Mouse (Mus musculus) CH12.LX (cell line): ENCODE results near the gene Bloc1s1. TPM values are rescaled to one million over a fixed set of nuclear protein-coding genes. Genes with fewer than 3 reads are reported as not detected.

ENCODE experiments used
- DNase-seq: peaks from one replicate; pipeline ENCODE4 v3.0.0-alpha.2; 2013; ENCODE audit errors: extremely low read depth
- H3K27ac ChIP-seq: 2 replicates; pipeline ENCODE4 v1.5.1; 2012; ENCODE audit warnings: low read depth, mild to moderate bottlenecking, control low read depth, moderate library complexity; ENCODE audit not compliant: insufficient read depth
- H3K27me3 ChIP-seq: replicated peaks from 2 replicates; pipeline ENCODE3; 2012; ENCODE audit warnings: inconsistent platforms
- H3K36me3 ChIP-seq, 2 experiments: replicated peaks in 1 of 2; 2 replicates each; pipeline versions ENCODE3 to v1.6.1; 2012; ENCODE audit warnings: inconsistent platforms in 1 of 2, low read length in 1 of 2, mild to moderate bottlenecking in 1 of 2, mixed read lengths in 1 of 2, moderate library complexity in 1 of 2; ENCODE audit not compliant: control insufficient read depth in 1 of 2, insufficient read depth in 1 of 2
- H3K4me1 ChIP-seq, 2 experiments: 2 replicates each; pipeline ENCODE4 v1.6.1; 2012; ENCODE audit warnings: inconsistent platforms in 1 of 2, moderate library complexity in 1 of 2; ENCODE audit not compliant: insufficient read depth in 2 of 2, control insufficient read depth in 1 of 2
- H3K4me2 ChIP-seq: 2 replicates; pipeline ENCODE4 v1.6.1; 2012; ENCODE audit warnings: low read depth, mild to moderate bottlenecking, control low read depth; ENCODE audit not compliant: poor library complexity, insufficient read depth, severe bottlenecking
- H3K4me3 ChIP-seq, 3 experiments: fragments of 150-350 bp in 1 of 3; sonication (generic) in 1 of 3; replicated peaks in 1 of 3; 2 replicates each; pipeline versions ENCODE3 to v1.5.1; 2011 to 2012; ENCODE audit warnings: low read depth in 2 of 3, low read length in 2 of 3, mild to moderate bottlenecking in 2 of 3, moderate library complexity in 2 of 3, control low read depth in 1 of 3, improper control_type of control experiment in 1 of 3, inconsistent platforms in 1 of 3, mixed read lengths in 1 of 3; ENCODE audit not compliant: poor library complexity in 1 of 3
- H3K79me2 ChIP-seq: replicated peaks from 2 replicates; pipeline ENCODE4 v1.6.1; 2012; ENCODE audit warnings: mild to moderate bottlenecking, moderate library complexity; ENCODE audit not compliant: control insufficient read depth, poor library complexity, insufficient read depth, severe bottlenecking; ENCODE audit errors: extremely low read depth
- H3K9ac ChIP-seq: 2 replicates; pipeline ENCODE4 v1.6.1; 2012; ENCODE audit warnings: low read depth, mild to moderate bottlenecking, control low read depth, moderate library complexity; ENCODE audit not compliant: insufficient read depth
- H3K9me3 ChIP-seq: replicated peaks from 2 replicates; pipeline ENCODE3; 2012; ENCODE audit warnings: low read length, inconsistent platforms, mixed read lengths
- ELF1 ChIP-seq: IDR thresholded peaks from 2 replicates; pipeline ENCODE4 v1.6.1; 2014; ENCODE audit warnings: low read depth, mild to moderate bottlenecking, inconsistent platforms, low read length, improper control_type of control experiment
- EP300 ChIP-seq: IDR thresholded peaks from 2 replicates; pipeline ENCODE4 v1.6.1; 2011; ENCODE audit warnings: low read length, improper control_type of control experiment
- ETS1 ChIP-seq: conservative IDR thresholded peaks from 2 replicates; pipeline ENCODE4 v1.6.1; 2012; ENCODE audit warnings: low read depth, mild to moderate bottlenecking, inconsistent platforms, low read length, improper control_type of control experiment, moderate library complexity
- GABPA ChIP-seq: IDR thresholded peaks from 2 replicates; pipeline ENCODE4 v1.6.1; 2012; ENCODE audit warnings: low read depth, low read length, improper control_type of control experiment, inconsistent platforms; ENCODE audit not compliant: insufficient replicate concordance
- JUND ChIP-seq: conservative IDR thresholded peaks from 2 replicates; pipeline ENCODE4 v1.6.1; 2011; ENCODE audit warnings: low read depth, low read length, improper control_type of control experiment
- KAT2A ChIP-seq: IDR thresholded peaks from 2 replicates; pipeline ENCODE4 v1.6.1; 2012; ENCODE audit warnings: low read length, improper control_type of control experiment, inconsistent platforms; ENCODE audit not compliant: insufficient replicate concordance
- MEF2A ChIP-seq: IDR thresholded peaks from 2 replicates; pipeline ENCODE4 v1.6.1; 2014; ENCODE audit warnings: low read depth, mild to moderate bottlenecking, inconsistent platforms, low read length, improper control_type of control experiment, borderline replicate concordance
- PAX5 ChIP-seq: IDR thresholded peaks from 2 replicates; pipeline ENCODE4 v1.6.1; 2012; ENCODE audit warnings: low read length, inconsistent platforms, mixed read lengths
- POLR2A ChIP-seq: IDR thresholded peaks from 2 replicates; pipeline ENCODE4 v1.6.1; 2011; ENCODE audit warnings: low read depth, mild to moderate bottlenecking, improper control_type of control experiment, low read length
- SIN3A ChIP-seq: IDR thresholded peaks from 2 replicates; pipeline ENCODE4 v1.6.1; 2012; ENCODE audit warnings: low read length, improper control_type of control experiment, inconsistent platforms
- SMC3 ChIP-seq: IDR thresholded peaks from 2 replicates; pipeline ENCODE4 v1.6.1; 2011; ENCODE audit warnings: low read depth, low read length, improper control_type of control experiment
- UBTF ChIP-seq: IDR thresholded peaks from 2 replicates; pipeline ENCODE4 v1.6.1; 2012; ENCODE audit warnings: low read depth, mild to moderate bottlenecking, inconsistent platforms, low read length, improper control_type of control experiment, moderate library complexity
- ZC3H11A ChIP-seq: IDR thresholded peaks from 2 replicates; pipeline ENCODE4 v1.6.1; 2012; ENCODE audit warnings: low read depth, mild to moderate bottlenecking, inconsistent platforms, low read length, improper control_type of control experiment
- ZKSCAN1 ChIP-seq: IDR thresholded peaks from 2 replicates; pipeline ENCODE4 v1.6.1; 2012; ENCODE audit warnings: low read depth, inconsistent platforms, low read length, improper control_type of control experiment, borderline replicate concordance
- ZNF384 ChIP-seq: IDR thresholded peaks from 2 replicates; pipeline ENCODE4 v1.6.1; 2012; ENCODE audit warnings: low read depth, low read length, improper control_type of control experiment, inconsistent platforms
- dilution Hi-C: fragments of 300-500 bp; cut with MboI; formaldehyde crosslinking; loops from 2 replicates; pipeline ENCODE4 v1.14.3; 2020; ENCODE audit warnings: low sequenced_read_pairs; ENCODE audit not compliant: extremely low pct_unique_long_range_greater_than_20kb, extremely low pct_ligation_motif_present
- in situ Hi-C: fragments of 300-500 bp; cut with MboI; formaldehyde crosslinking; loops from 3 replicates; pipeline ENCODE4 v1.14.3; 2019; ENCODE audit warnings: low sequenced_read_pairs, low pct_ligation_motif_present, low pct_unique_long_range_greater_than_20kb, mixed read lengths
- polyA plus RNA-seq: library from polyadenylated mRNA; unstranded; fragments of >175 nt; gene quantifications from 2 replicates; pipeline ENCODE4 v1.2.1, GENCODE M21; 2012; ENCODE audit warnings: low read depth; ENCODE audit not compliant: insufficient read length
- total RNA-seq, 2 experiments: library from RNA; depleted of rRNA; stranded (reverse); fragments of 300-350 nt in 1 of 2; fragments of >200 nt in 1 of 2; gene quantifications; 2 replicates each; pipeline ENCODE4 v1.2.3; 2012 to 2014

Gene Bloc1s1
- total and polyA plus RNA-seq, 3 experiments, result 34.1 to 74.4 (median 37.1) TPM

- no peak for DNase-seq
- Histone ChIP-seq H3K27ac (no peak overlapping the region), H3K4me3 (no peak overlapping the region)
- TF ChIP-seq ZC3H11A (no peak), SIN3A (no peak), POLR2A (no peak), ETS1 (no peak), UBTF (no peak), SMC3 (no peak), ZNF384 (no peak), MEF2A (no peak), JUND (no peak), KAT2A (no peak), ZKSCAN1 (no peak), EP300 (no peak)
- TF ChIP-seq, all 38 proteins: peak for 0
- Histone ChIP-seq H3K36me3 (peaks cover 4 to 13% of the 10 kb centered on the region in 2 experiments), H3K79me2 (no peaks in the 10 kb centered on the region), H3K27me3 (peaks cover 2% of the 10 kb centered on the region), H3K4me1 (0 out of 4 replicates have a peak, but pooled peaks cover 0 to 3% of the 10 kb centered on the region in 2 experiments), H3K9me3 (no peaks in the 10 kb centered on the region), H3K9ac (no peak overlapping the region), H3K4me2 (no peak overlapping the region)
- in situ Hi-C loops (no loop called here), dilution Hi-C loops (no loop called here)
Observed at GRCm38 (mm10) chr10:128912791-128913190, 11.0 kb downstream of the Bloc1s1 start.

DNA sequence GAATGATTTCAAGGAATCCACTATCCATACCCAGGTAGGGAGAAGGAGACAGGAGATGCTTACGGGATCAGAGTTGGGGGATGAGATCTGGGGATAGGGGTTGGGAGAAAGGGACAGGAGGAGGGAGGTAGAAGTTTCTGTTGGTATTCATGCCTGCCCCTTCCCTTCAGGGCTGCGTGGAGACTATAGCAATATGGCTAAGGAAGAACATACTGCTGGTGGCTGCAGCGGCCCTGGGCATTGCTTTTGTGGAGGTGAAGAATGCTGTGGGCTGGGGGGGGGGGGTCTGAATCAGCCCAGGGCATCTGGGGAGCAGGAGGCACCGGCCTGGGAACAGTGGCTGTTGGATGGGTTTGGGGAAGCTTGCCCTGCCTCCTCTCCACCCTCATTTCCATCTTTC is 11.6 kb downstream of the Bloc1s1 start:
- dilution Hi-C loops, result no loop called here
- Histone ChIP-seq H3K36me3 (peaks cover 0 to 8% of the 10 kb centered on the region in 2 experiments), H3K27ac (no peak overlapping the region), H3K79me2 (no peaks in the 10 kb centered on the region), H3K9me3 (no peaks in the 10 kb centered on the region), H3K4me3 (no peak overlapping the region), H3K27me3 (peaks cover 2% of the 10 kb centered on the region), H3K9ac (no peak overlapping the region), H3K4me2 (no peak overlapping the region)
- in situ Hi-C loops, result no loop called here
- DNase-seq, result no peak
- TF ChIP-seq KAT2A, result no peak
- no peak for TF ChIP-seq ELF1
- TF ChIP-seq GABPA, result no peak
- TF ChIP-seq ZC3H11A, result no peak
- no peak for TF ChIP-seq SIN3A
- no peak for TF ChIP-seq PAX5
- TF ChIP-seq, all 38 proteins: peak for 0
- H3K4me1 ChIP-seq, result 0 out of 4 replicates have a peak, but pooled peaks cover 0 to 3% of the 10 kb centered on the region in 2 experiments
